Mouse (Mus musculus): ENCODE measurements around the gene Ostm1. TPM values are rescaled to one million over a fixed set of nuclear protein-coding genes. Genes with fewer than 3 reads are reported as not detected.

The Ostm1 gene
- polyA plus RNA-seq, 1 experiment from 2014 or later: 17.0 TPM

GRCm38 (mm10) chr10:42581694-42582565, 1.7 kb upstream of the Ostm1 start:
- H3K4me1 ChIP-seq (ENCODE audit: control insufficient read depth, insufficient read depth, low read length): peaks cover 6% of the 10 kb centered on the region
- WGBS: 1% methylated on average over 44 of the region's 45 CpGs
- H3K36me3 ChIP-seq (ENCODE audit: control insufficient read depth, insufficient read depth, low read length): no peaks in the 10 kb centered on the region
- H3K27ac ChIP-seq (ENCODE audit: low read length): no peak overlapping the region
- no peak overlapping the region for H3K4me3 ChIP-seq (ENCODE audit: low read length)
- H3K9me3 ChIP-seq (ENCODE audit: control insufficient read depth, low read length): no peaks in the 10 kb centered on the region
- no peak for ATAC-seq
- H3K9ac ChIP-seq (ENCODE audit: low read depth, low read length): no peak overlapping the region
- H3K4me2 ChIP-seq (ENCODE audit: low read depth, low read length): no peak overlapping the region
- peaks cover 84% of the 10 kb centered on the region for H3K27me3 ChIP-seq (replicated peaks; ENCODE audit: control insufficient read depth, insufficient read depth, low read length)

- Histone ChIP-seq H3K36me3 (ENCODE audit: control insufficient read depth, insufficient read depth, low read length) (no peaks in the 10 kb centered on the region), H3K4me1 (ENCODE audit: control insufficient read depth, insufficient read depth, low read length) (peaks cover 6% of the 10 kb centered on the region), H3K4me3 (ENCODE audit: low read length) (no peak overlapping the region), H3K27me3 (replicated peaks; ENCODE audit: control insufficient read depth, insufficient read depth, low read length) (peaks cover 84% of the 10 kb centered on the region), H3K9me3 (ENCODE audit: control insufficient read depth, low read length) (no peaks in the 10 kb centered on the region), H3K27ac (ENCODE audit: low read length) (no peak overlapping the region), H3K9ac (ENCODE audit: low read depth, low read length) (no peak overlapping the region), H3K4me2 (ENCODE audit: low read depth, low read length) (no peak overlapping the region)
- WGBS: 1% methylated on average over 44 of the region's 44 CpGs
- no peak for ATAC-seq
These were observed 984 bp upstream of the Ostm1 start for GRCm38 (mm10) chr10:42582566-42583110.

GRCm38 (mm10) chr10:42583902-42584435, 347 bp downstream of the Ostm1 start:
- WGBS: under 1% methylated on average over 31 of the region's 32 CpGs
- ATAC-seq: no peak
- Histone ChIP-seq H3K4me2 (ENCODE audit: low read depth, low read length) (peak overlapping the region; percentile 7; the same call in 1 of the 2 replicates), H3K4me1 (ENCODE audit: control insufficient read depth, insufficient read depth, low read length) (peaks cover 6% of the 10 kb centered on the region), H3K9ac (ENCODE audit: low read depth, low read length) (no peak overlapping the region), H3K27ac (ENCODE audit: low read length) (no peak overlapping the region), H3K27me3 (replicated peaks; ENCODE audit: control insufficient read depth, insufficient read depth, low read length) (peaks cover 89% of the 10 kb centered on the region), H3K4me3 (ENCODE audit: low read length) (no peak overlapping the region), H3K9me3 (ENCODE audit: control insufficient read depth, low read length) (no peaks in the 10 kb centered on the region), H3K36me3 (ENCODE audit: control insufficient read depth, insufficient read depth, low read length) (no peaks in the 10 kb centered on the region)

GRCm38 (mm10) chr10:42584436-42584983, 888 bp downstream of the Ostm1 start:
- Histone ChIP-seq H3K27me3 (replicated peaks; ENCODE audit: control insufficient read depth, insufficient read depth, low read length) (peaks cover 91% of the 10 kb centered on the region), H3K9ac (ENCODE audit: low read depth, low read length) (no peak overlapping the region), H3K9me3 (ENCODE audit: control insufficient read depth, low read length) (no peaks in the 10 kb centered on the region), H3K4me1 (ENCODE audit: control insufficient read depth, insufficient read depth, low read length) (peaks cover 6% of the 10 kb centered on the region), H3K4me3 (ENCODE audit: low read length) (no peak overlapping the region), H3K36me3 (ENCODE audit: control insufficient read depth, insufficient read depth, low read length) (no peaks in the 10 kb centered on the region), H3K27ac (ENCODE audit: low read length) (no peak overlapping the region), H3K4me2 (ENCODE audit: low read depth, low read length) (peak overlapping the region; percentile 7; the same call in 1 of the 2 replicates)
- WGBS: 2% methylated on average over 37 of the region's 37 CpGs
- no peak for ATAC-seq

- no peak overlapping the region for H3K9ac ChIP-seq (ENCODE audit: low read depth, low read length)
- no peak overlapping the region for H3K4me2 ChIP-seq (ENCODE audit: low read depth, low read length)
- H3K4me1 ChIP-seq (ENCODE audit: control insufficient read depth, insufficient read depth, low read length): peaks cover 6% of the 10 kb centered on the region
- no peaks in the 10 kb centered on the region for H3K9me3 ChIP-seq (ENCODE audit: control insufficient read depth, low read length)
- 1% methylated on average over 8 of the region's 8 CpGs for WGBS
- no peak overlapping the region for H3K4me3 ChIP-seq (ENCODE audit: low read length)
- H3K27me3 ChIP-seq (replicated peaks; ENCODE audit: control insufficient read depth, insufficient read depth, low read length): peaks cover 91% of the 10 kb centered on the region
- no peak for ATAC-seq
- no peak overlapping the region for H3K27ac ChIP-seq (ENCODE audit: low read length)
- no peaks in the 10 kb centered on the region for H3K36me3 ChIP-seq (ENCODE audit: control insufficient read depth, insufficient read depth, low read length)
These were observed 1.5 kb downstream of the Ostm1 start for GRCm38 (mm10) chr10:42585156-42585555.

- no peak for ATAC-seq
- Histone ChIP-seq H3K36me3 (ENCODE audit: control insufficient read depth, insufficient read depth, low read length) (no peaks in the 10 kb centered on the region), H3K27ac (ENCODE audit: low read length) (no peak overlapping the region), H3K4me1 (ENCODE audit: control insufficient read depth, insufficient read depth, low read length) (peaks cover 6% of the 10 kb centered on the region), H3K27me3 (replicated peaks; ENCODE audit: control insufficient read depth, insufficient read depth, low read length) (peaks cover 86% of the 10 kb centered on the region), H3K9ac (ENCODE audit: low read depth, low read length) (no peak overlapping the region), H3K4me2 (ENCODE audit: low read depth, low read length) (no peak overlapping the region), H3K4me3 (ENCODE audit: low read length) (no peak overlapping the region), H3K9me3 (ENCODE audit: control insufficient read depth, low read length) (no peaks in the 10 kb centered on the region)
- 4% methylated on average over 22 of the region's 22 CpGs for WGBS
These were observed 2.1 kb downstream of the Ostm1 start for GRCm38 (mm10) chr10:42585596-42586305.

GRCm38 (mm10) chr10:42587961-42588750, 4.5 kb downstream of the Ostm1 start:
- H3K9ac ChIP-seq (ENCODE audit: low read depth, low read length): no peak overlapping the region
- no peaks in the 10 kb centered on the region for H3K9me3 ChIP-seq (ENCODE audit: control insufficient read depth, low read length)
- no peak overlapping the region for H3K4me2 ChIP-seq (ENCODE audit: low read depth, low read length)
- no peak overlapping the region for H3K27ac ChIP-seq (ENCODE audit: low read length)
- no peaks in the 10 kb centered on the region for H3K36me3 ChIP-seq (ENCODE audit: control insufficient read depth, insufficient read depth, low read length)
- H3K27me3 ChIP-seq (replicated peaks; ENCODE audit: control insufficient read depth, insufficient read depth, low read length): peaks cover 90% of the 10 kb centered on the region
- H3K4me3 ChIP-seq (ENCODE audit: low read length): no peak overlapping the region
- no peak for ATAC-seq
- WGBS: 4% methylated on average over 8 of the region's 8 CpGs
- H3K4me1 ChIP-seq (ENCODE audit: control insufficient read depth, insufficient read depth, low read length): peaks cover 13% of the 10 kb centered on the region

GRCm38 (mm10) chr10:42589505-42589904, 5.9 kb downstream of the Ostm1 start:
- 3% methylated on average over 5 of the region's 5 CpGs for WGBS
- H3K4me1 ChIP-seq (ENCODE audit: control insufficient read depth, insufficient read depth, low read length): peaks cover 7% of the 10 kb centered on the region
- no peaks in the 10 kb centered on the region for H3K36me3 ChIP-seq (ENCODE audit: control insufficient read depth, insufficient read depth, low read length)
- ATAC-seq: no peak
- no peak overlapping the region for H3K4me3 ChIP-seq (ENCODE audit: low read length)
- H3K9ac ChIP-seq (ENCODE audit: low read depth, low read length): no peak overlapping the region
- no peak overlapping the region for H3K27ac ChIP-seq (ENCODE audit: low read length)
- H3K4me2 ChIP-seq (ENCODE audit: low read depth, low read length): no peak overlapping the region
- peaks cover 86% of the 10 kb centered on the region for H3K27me3 ChIP-seq (replicated peaks; ENCODE audit: control insufficient read depth, insufficient read depth, low read length)
- H3K9me3 ChIP-seq (ENCODE audit: control insufficient read depth, low read length): no peaks in the 10 kb centered on the region
